8 mouse cellular contexts compared by ENCODE assay signal in genomic region chr8:70158069-70158853, GRCm38 (mm10). TPM values are rescaled to one million over a fixed set of nuclear protein-coding genes. Genes with fewer than 3 reads are reported as not detected.
A peak's percentile ranks its signal among the peaks of the same experiment; 100 is the strongest.
DNase-seq lines count a peak whose midpoint lies in the region; ATAC-seq and TF ChIP-seq lines count a peak whose summit lies in the region.

No protein-coding gene starts in this region.

- peak overlapping the region; percentile 78 for H3K9ac ChIP-seq in ES-Bruce4 (ENCODE audit: low read depth, poor library complexity, severe bottlenecking)
- peak overlapping the region; percentile 55 for H3K9ac ChIP-seq in forebrain, embryonic 12.5 days
- no peak overlapping the region for H3K9ac ChIP-seq in heart, postnatal 0 days (replicated peaks; ENCODE audit: low read depth, low read length)
- H3K9ac ChIP-seq in lung, postnatal 0 days (replicated peaks; ENCODE audit: low read depth) = no peak overlapping the region

- peak; percentile 94 for ATAC-seq in forebrain, embryonic 12.5 days (ENCODE audit: low FRiP score)
- peak; percentile 86 for ATAC-seq in heart, postnatal 0 days (ENCODE audit: insufficient read depth, low read depth)
- peak; percentile 90 for ATAC-seq in lung, postnatal 0 days

- H3K4me1 ChIP-seq in ES-Bruce4 (ENCODE audit: control insufficient read depth, insufficient read depth, low read length) = peaks cover 2% of the 10 kb centered on the region
- H3K4me1 ChIP-seq in forebrain, embryonic 12.5 days = peaks cover 6% of the 10 kb centered on the region; the same call in 1 of the 2 replicates
- H3K4me1 ChIP-seq in heart, postnatal 0 days (ENCODE audit: control insufficient read depth, insufficient read depth) = no peaks in the 10 kb centered on the region
- H3K4me1 ChIP-seq in lung, postnatal 0 days (ENCODE audit: insufficient read depth, low read depth, low read length) = no peaks in the 10 kb centered on the region; the same call in 1 of the 2 replicates

- H3K36me3 ChIP-seq in ES-Bruce4 (ENCODE audit: control insufficient read depth, insufficient read depth, low read length, poor library complexity, severe bottlenecking) = no peaks in the 10 kb centered on the region
- no peaks in the 10 kb centered on the region for H3K36me3 ChIP-seq in forebrain, embryonic 12.5 days (replicated peaks)
- H3K36me3 ChIP-seq in heart, postnatal 0 days (replicated peaks; ENCODE audit: control insufficient read depth, insufficient read depth, low read length) = no peaks in the 10 kb centered on the region
- H3K36me3 ChIP-seq in lung, postnatal 0 days (ENCODE audit: insufficient read depth, low read length) = no peaks in the 10 kb centered on the region

- WGBS in forebrain, embryonic 12.5 days = 12% methylated on average over 38 of the region's 40 CpGs
- WGBS in heart, postnatal 0 days = 11% methylated on average over 39 of the region's 40 CpGs
- 11% methylated on average over 40 of the region's 40 CpGs for WGBS in lung, postnatal 0 days

- no peak for TF ChIP-seq POLR2A in ES-Bruce4 (IDR thresholded peaks at IDR 0.05; ENCODE audit: insufficient read depth, low read length)
- TF ChIP-seq POLR2A in brain, embryonic 14.5 days (IDR thresholded peaks at IDR 0.05; ENCODE audit: borderline replicate concordance, extremely low read depth, insufficient read depth, insufficient read length, poor library complexity, severe bottlenecking) = no peak

- TF ChIP-seq EP300 in ES-Bruce4 (IDR thresholded peaks at IDR 0.05; ENCODE audit: insufficient read depth, low read depth, low read length) = 0 out of 2 replicates have a peak, but pooled peaks have one; percentile 2
- no peak for TF ChIP-seq EP300 in heart, postnatal 0 days (IDR thresholded peaks at IDR 0.05; ENCODE audit: low read depth)
- TF ChIP-seq EP300 in lung, postnatal 0 days (IDR thresholded peaks at IDR 0.05) = no peak

- DNase-seq in brain, embryonic 14.5 days (ENCODE audit: low read depth) = peak; percentile 92
- no peak for DNase-seq in heart, postnatal 0 days (ENCODE audit: low spot score)
- DNase-seq in kidney, postnatal 36 days = peak; percentile 66 to 88
- DNase-seq in lung, postnatal 0 days (ENCODE audit: low spot score) = peak; percentile 72
- peak; percentile 59 for DNase-seq in ovary, postnatal 14 days (ENCODE audit: low spot score)
- peak; percentile 77 to 85 for DNase-seq in thymus, postnatal 10 days (ENCODE audit: low spot score in 2 of 2)

- H3K9me3 ChIP-seq in ES-Bruce4 (replicated peaks; ENCODE audit: control insufficient read depth, insufficient read depth, low read length, poor library complexity, severe bottlenecking) = no peaks in the 10 kb centered on the region
- H3K9me3 ChIP-seq in forebrain, embryonic 12.5 days = no peaks in the 10 kb centered on the region
- H3K9me3 ChIP-seq in heart, postnatal 0 days (replicated peaks; ENCODE audit: control insufficient read depth, low read length) = no peaks in the 10 kb centered on the region
- no peaks in the 10 kb centered on the region for H3K9me3 ChIP-seq in lung, postnatal 0 days (ENCODE audit: low read length)

- TF ChIP-seq CTCF in ES-Bruce4 (IDR thresholded peaks at IDR 0.05; ENCODE audit: low read depth, low read length) = no peak
- TF ChIP-seq CTCF in brain, embryonic 14.5 days (IDR thresholded peaks at IDR 0.05; ENCODE audit: borderline replicate concordance, extremely low read depth, insufficient read depth, insufficient read length) = no peak
- TF ChIP-seq CTCF in heart, postnatal 0 days (IDR thresholded peaks at IDR 0.05; ENCODE audit: low read depth) = no peak
- TF ChIP-seq CTCF in lung, postnatal 0 days (IDR thresholded peaks at IDR 0.05) = no peak

- H3K27me3 ChIP-seq in ES-Bruce4 (ENCODE audit: control insufficient read depth, insufficient read depth, low read length, poor library complexity, severe bottlenecking) = no peaks in the 10 kb centered on the region
- H3K27me3 ChIP-seq in forebrain, embryonic 12.5 days = peaks cover 27% of the 10 kb centered on the region
- H3K27me3 ChIP-seq in heart, postnatal 0 days (ENCODE audit: control insufficient read depth, insufficient read depth, low read length) = no peaks in the 10 kb centered on the region
- H3K27me3 ChIP-seq in lung, postnatal 0 days (replicated peaks; ENCODE audit: insufficient read depth, low read length) = no peaks in the 10 kb centered on the region

- H3K4me2 ChIP-seq in forebrain, embryonic 12.5 days = peak overlapping the region; percentile 74
- peak overlapping the region; percentile 66 for H3K4me2 ChIP-seq in heart, postnatal 0 days (ENCODE audit: low read depth, low read length)
- H3K4me2 ChIP-seq in lung, postnatal 0 days (replicated peaks; ENCODE audit: low read depth, low read length) = peak overlapping the region; percentile 78

- H3K27ac ChIP-seq in ES-Bruce4 (ENCODE audit: insufficient read depth, low read length) = peak overlapping the region; percentile 33
- 0 out of 2 replicates have a peak overlapping the region, but pooled peaks have one; percentile 5 for H3K27ac ChIP-seq in forebrain, embryonic 12.5 days
- no peak overlapping the region for H3K27ac ChIP-seq in heart, postnatal 0 days (ENCODE audit: low read depth)
- H3K27ac ChIP-seq in lung, postnatal 0 days (ENCODE audit: low read length) = no peak overlapping the region

- peak overlapping the region; percentile 69 for H3K4me3 ChIP-seq in ES-Bruce4 (ENCODE audit: low read depth, low read length)
- peak overlapping the region; percentile 50 for H3K4me3 ChIP-seq in forebrain, embryonic 12.5 days (replicated peaks)
- H3K4me3 ChIP-seq in heart, postnatal 0 days (ENCODE audit: low read depth, low read length) = peak overlapping the region; percentile 48
- peak overlapping the region; percentile 33 for H3K4me3 ChIP-seq in lung, postnatal 0 days (ENCODE audit: low read depth, low read length)

RNA-seq across cellular contexts. Expression of gene Tmem161a, which starts 13.9 kb away (rescaled TPM):
- polyA plus RNA-seq in ES-Bruce4 (2011; ENCODE audit: insufficient read depth, insufficient read length, low read depth, missing spikeins) = 36.5 and 43.1 TPM in 2 replicates
- 95.9 and 171 TPM in 2 replicates for polyA plus RNA-seq in brain, embryonic 14.5 days (2012; rRNA removed)
- polyA plus RNA-seq in forebrain, embryonic 12.5 days (2016; fragmentation: Nextera tagmentation; extraction: Ambion mirVana) = 48.7 and 53.8 TPM in 2 replicates
- total RNA-seq in heart, postnatal 0 days (2014; rRNA removed; ENCODE audit: low replicate concordance) = 155 and 174 TPM in 2 replicates
- polyA plus RNA-seq in heart, postnatal 0 days (2015; fragmentation: Nextera tagmentation; extraction: Ambion mirVana) = 120 and 132 TPM in 2 replicates
- polyA plus RNA-seq in lung, postnatal 0 days (2015; fragmentation: Nextera tagmentation; extraction: Ambion mirVana) = 45.0 and 45.8 TPM in 2 replicates

RNA-seq across cellular contexts. Expression of gene Mef2b, which starts 18.8 kb away (rescaled TPM):
- 4.4 and 5.8 TPM in 2 replicates for polyA plus RNA-seq in ES-Bruce4 (2011; ENCODE audit: insufficient read depth, insufficient read length, low read depth, missing spikeins)
- 0.22 and 0.33 TPM in 2 replicates for polyA plus RNA-seq in brain, embryonic 14.5 days (2012; rRNA removed)
- 1.6 and 2.5 TPM in 2 replicates for polyA plus RNA-seq in forebrain, embryonic 12.5 days (2016; fragmentation: Nextera tagmentation; extraction: Ambion mirVana)
- not detected in 2 replicates for total RNA-seq in heart, postnatal 0 days (2014; rRNA removed; ENCODE audit: low replicate concordance)
- polyA plus RNA-seq in heart, postnatal 0 days (2015; fragmentation: Nextera tagmentation; extraction: Ambion mirVana) = 0.20 TPM in 1 of 2 replicates, not detected in the other
- 0.11 and 0.29 TPM in 2 replicates for polyA plus RNA-seq in lung, postnatal 0 days (2015; fragmentation: Nextera tagmentation; extraction: Ambion mirVana)

RNA-seq across cellular contexts. Expression of gene Borcs8, which starts 19.0 kb away (rescaled TPM):
- 24.1 and 28.3 TPM in 2 replicates for polyA plus RNA-seq in ES-Bruce4 (2011; ENCODE audit: insufficient read depth, insufficient read length, low read depth, missing spikeins)
- polyA plus RNA-seq in brain, embryonic 14.5 days (2012; rRNA removed) = 93.3 and 126 TPM in 2 replicates
- polyA plus RNA-seq in forebrain, embryonic 12.5 days (2016; fragmentation: Nextera tagmentation; extraction: Ambion mirVana) = 35.0 and 36.1 TPM in 2 replicates
- 34.3 and 68.4 TPM in 2 replicates for total RNA-seq in heart, postnatal 0 days (2014; rRNA removed; ENCODE audit: low replicate concordance)
- 32.1 and 34.5 TPM in 2 replicates for polyA plus RNA-seq in heart, postnatal 0 days (2015; fragmentation: Nextera tagmentation; extraction: Ambion mirVana)
- 33.4 and 34.2 TPM in 2 replicates for polyA plus RNA-seq in lung, postnatal 0 days (2015; fragmentation: Nextera tagmentation; extraction: Ambion mirVana)

RNA-seq across cellular contexts. Expression of gene Rfxank, which starts 19.3 kb away (rescaled TPM):
- 7.9 and 8.2 TPM in 2 replicates for polyA plus RNA-seq in ES-Bruce4 (2011; ENCODE audit: insufficient read depth, insufficient read length, low read depth, missing spikeins)
- 19.1 and 20.0 TPM in 2 replicates for polyA plus RNA-seq in brain, embryonic 14.5 days (2012; rRNA removed)
- 14.3 and 16.7 TPM in 2 replicates for polyA plus RNA-seq in forebrain, embryonic 12.5 days (2016; fragmentation: Nextera tagmentation; extraction: Ambion mirVana)
- total RNA-seq in heart, postnatal 0 days (2014; rRNA removed; ENCODE audit: low replicate concordance) = 29.4 and 48.4 TPM in 2 replicates
- polyA plus RNA-seq in heart, postnatal 0 days (2015; fragmentation: Nextera tagmentation; extraction: Ambion mirVana) = 22.5 and 23.9 TPM in 2 replicates
- polyA plus RNA-seq in lung, postnatal 0 days (2015; fragmentation: Nextera tagmentation; extraction: Ambion mirVana) = 11.9 and 12.7 TPM in 2 replicates

RNA-seq across cellular contexts. Expression of gene Nr2c2ap, which starts 27.1 kb away (rescaled TPM):
- polyA plus RNA-seq in ES-Bruce4 (2011; ENCODE audit: insufficient read depth, insufficient read length, low read depth, missing spikeins) = 38.0 and 42.7 TPM in 2 replicates
- polyA plus RNA-seq in brain, embryonic 14.5 days (2012; rRNA removed) = 17.5 and 24.0 TPM in 2 replicates
- 27.8 and 28.3 TPM in 2 replicates for polyA plus RNA-seq in forebrain, embryonic 12.5 days (2016; fragmentation: Nextera tagmentation; extraction: Ambion mirVana)
- 2.9 and 10.3 TPM in 2 replicates for total RNA-seq in heart, postnatal 0 days (2014; rRNA removed; ENCODE audit: low replicate concordance)
- 29.2 and 32.5 TPM in 2 replicates for polyA plus RNA-seq in heart, postnatal 0 days (2015; fragmentation: Nextera tagmentation; extraction: Ambion mirVana)
- polyA plus RNA-seq in lung, postnatal 0 days (2015; fragmentation: Nextera tagmentation; extraction: Ambion mirVana) = 27.8 and 32.0 TPM in 2 replicates

Comparison
In these comparisons a context has a peak if more than half of its experiments do, and no peak if none do; other contexts are left out.
1. H3K27ac ChIP-seq: peak in ES-Bruce4 (single experiment) and forebrain, embryonic 12.5 days (single experiment); none in heart, postnatal 0 days (single experiment) and lung, postnatal 0 days (single experiment).
2. H3K9ac ChIP-seq: peak in ES-Bruce4 (single experiment) and forebrain, embryonic 12.5 days (single experiment); none in heart, postnatal 0 days (single experiment) and lung, postnatal 0 days (single experiment).
3. Peak in every context shown above with its lines, with median percentiles within 50 percentile points of each other: H3K4me3 ChIP-seq, ATAC-seq and H3K4me2 ChIP-seq.